Mouse (Mus musculus): ENCODE data around the gene Mettl14.

- TF ChIP-seq CTCF (conservative IDR thresholded peaks at IDR 0.05; ENCODE audit: low read length), result no peak
- TF ChIP-seq NANOG (IDR thresholded peaks at IDR 0.05; ENCODE audit: borderline replicate concordance, low read length), result no peak
Observed at GRCm38 (mm10) chr3:123320341-123320740, 65.6 kb downstream of the Mettl14 start.

Data from E14TG2a.4 (cell line).